Mouse (Mus musculus) ES-Bruce4 (cell line): Measurements from ENCODE around the gene Pde4d. TPM values are rescaled to one million over a fixed set of nuclear protein-coding genes. Genes with fewer than 3 reads are reported as not detected.

Experiments
- H3K27ac ChIP-seq: 2 replicates; pipeline ENCODE4 v1.5.1; 2012; ENCODE audit warnings: low read length, inconsistent platforms; ENCODE audit not compliant: insufficient read depth
- H3K27me3 ChIP-seq: 2 replicates; pipeline ENCODE4 v1.6.1; 2012; ENCODE audit warnings: mild to moderate bottlenecking, low read length, inconsistent platforms; ENCODE audit not compliant: control insufficient read depth, poor library complexity, insufficient read depth, severe bottlenecking
- H3K36me3 ChIP-seq: 2 replicates; pipeline ENCODE4 v1.6.1; 2012; ENCODE audit warnings: inconsistent platforms, mild to moderate bottlenecking, low read length, moderate library complexity; ENCODE audit not compliant: control insufficient read depth, poor library complexity, insufficient read depth, severe bottlenecking
- H3K4me1 ChIP-seq: one replicate; pipeline ENCODE4 v1.8.1; 2011; ENCODE audit warnings: low read length; ENCODE audit not compliant: control insufficient read depth, insufficient read depth
- H3K4me3 ChIP-seq: 2 replicates; pipeline ENCODE4 v1.5.1; 2011; ENCODE audit warnings: low read depth, mild to moderate bottlenecking, low read length
- H3K9ac ChIP-seq: 2 replicates; pipeline ENCODE4 v1.6.1; 2012; ENCODE audit warnings: low read depth, mild to moderate bottlenecking, inconsistent platforms; ENCODE audit not compliant: poor library complexity, severe bottlenecking
- H3K9me3 ChIP-seq: replicated peaks from 2 replicates; pipeline ENCODE4 v1.6.1; 2012; ENCODE audit warnings: mild to moderate bottlenecking, low read length, inconsistent platforms; ENCODE audit not compliant: control insufficient read depth, poor library complexity, insufficient read depth, severe bottlenecking
- CTCF ChIP-seq: IDR thresholded peaks from one replicate; pipeline ENCODE4 v1.8.1; 2011; ENCODE audit warnings: low read depth, low read length
- EP300 ChIP-seq: IDR thresholded peaks from 2 replicates; pipeline ENCODE4 v1.6.1; 2011; ENCODE audit warnings: low read depth, low read length; ENCODE audit not compliant: insufficient read depth
- POLR2A ChIP-seq: IDR thresholded peaks from one replicate; pipeline ENCODE4 v1.8.1; 2011; ENCODE audit warnings: low read length; ENCODE audit not compliant: insufficient read depth
- polyA plus RNA-seq: library from polyadenylated mRNA; stranded (reverse); fragments of >200 nt; gene quantifications from 2 replicates; pipeline ENCODE4 v1.2.4, GENCODE M21; 2011; ENCODE audit warnings: low read depth; ENCODE audit not compliant: missing spikeins, insufficient read depth, insufficient read length

Gene Pde4d
- polyA plus RNA-seq, 1 experiment = 5.0 TPM

GRCm38 (mm10) chr13:109774791-109775190, 1325.0 kb downstream of the Pde4d start:
- Histone ChIP-seq H3K9me3 (no peaks in the 10 kb centered on the region), H3K36me3 (no peaks in the 10 kb centered on the region), H3K4me1 (peaks cover 2% of the 10 kb centered on the region), H3K4me3 (no peak overlapping the region), H3K9ac (no peak overlapping the region), H3K27me3 (no peaks in the 10 kb centered on the region), H3K27ac (no peak overlapping the region; the same call in 1 of the 2 replicates)
- no peak for TF ChIP-seq EP300
- no peak for TF ChIP-seq POLR2A
- TF ChIP-seq CTCF = no peak

- Histone ChIP-seq H3K27me3 (no peaks in the 10 kb centered on the region), H3K4me1 (peaks cover 2% of the 10 kb centered on the region), H3K9ac (no peak overlapping the region), H3K4me3 (no peak overlapping the region), H3K27ac (peak overlapping the region; percentile 65), H3K9me3 (no peaks in the 10 kb centered on the region), H3K36me3 (no peaks in the 10 kb centered on the region)
- TF ChIP-seq EP300 (no peak; the same call in 1 of the 2 replicates), POLR2A (no peak), CTCF (no peak)
Observed at GRCm38 (mm10) chr13:109775197-109775596, 1325.4 kb downstream of the Pde4d start.

- H3K27ac ChIP-seq = peak overlapping the region; percentile 65; the same call in 1 of the 2 replicates
- H3K9ac ChIP-seq = 0 out of 2 replicates have a peak overlapping the region, but pooled peaks have one; percentile 30
- no peaks in the 10 kb centered on the region for H3K36me3 ChIP-seq
- H3K27me3 ChIP-seq = no peaks in the 10 kb centered on the region
- peaks cover 2% of the 10 kb centered on the region for H3K4me1 ChIP-seq
- H3K4me3 ChIP-seq = peak overlapping the region; percentile 40; the same call in 1 of the 2 replicates
- no peaks in the 10 kb centered on the region for H3K9me3 ChIP-seq
- TF ChIP-seq CTCF (peak; percentile 92), EP300 (peak; percentile 93), POLR2A (no peak)
Observed at GRCm38 (mm10) chr13:109776116-109776515, 1326.4 kb downstream of the Pde4d start.

- Histone ChIP-seq H3K27me3 (no peaks in the 10 kb centered on the region), H3K4me1 (peaks cover 2% of the 10 kb centered on the region), H3K4me3 (no peak overlapping the region), H3K9ac (no peak overlapping the region), H3K9me3 (no peaks in the 10 kb centered on the region), H3K36me3 (no peaks in the 10 kb centered on the region), H3K27ac (peak overlapping the region; percentile 75)
- TF ChIP-seq EP300 (no peak), CTCF (no peak), POLR2A (no peak)
Observed at GRCm38 (mm10) chr13:109776995-109777394, 1327.2 kb downstream of the Pde4d start.

- Histone ChIP-seq H3K4me3 (no peak overlapping the region), H3K27ac (no peak overlapping the region), H3K4me1 (peaks cover 2% of the 10 kb centered on the region), H3K9ac (no peak overlapping the region), H3K9me3 (no peaks in the 10 kb centered on the region), H3K36me3 (no peaks in the 10 kb centered on the region), H3K27me3 (no peaks in the 10 kb centered on the region)
- TF ChIP-seq CTCF = no peak
- TF ChIP-seq POLR2A = no peak
- TF ChIP-seq EP300 = no peak
Observed at GRCm38 (mm10) chr13:109777441-109777840, 1327.7 kb downstream of the Pde4d start.

GRCm38 (mm10) chr13:109778297-109778835, 1328.6 kb downstream of the Pde4d start:
- peaks cover 2% of the 10 kb centered on the region for H3K4me1 ChIP-seq
- no peaks in the 10 kb centered on the region for H3K9me3 ChIP-seq
- 0 out of 2 replicates have a peak overlapping the region, but pooled peaks have one; percentile 26 for H3K9ac ChIP-seq
- H3K27me3 ChIP-seq = no peaks in the 10 kb centered on the region
- H3K27ac ChIP-seq = peak overlapping the region; percentile 100
- TF ChIP-seq CTCF (no peak), EP300 (peak; percentile 99), POLR2A (no peak)
- no peaks in the 10 kb centered on the region for H3K36me3 ChIP-seq
- no peak overlapping the region for H3K4me3 ChIP-seq
